Mouse (Mus musculus) activated CD4-positive, CD25-positive, alpha-beta regulatory T cell, adult 9 weeks (primary cell): ENCODE data around the gene Naa20. TPM values are rescaled to one million over a fixed set of nuclear protein-coding genes. Genes with fewer than 3 reads are reported as not detected.

Experiments used
- polyA plus RNA-seq: library from polyadenylated mRNA; unstranded; fragments of 100-300 nt; shearing (Covaris generic); gene quantifications from one replicate; pipeline ENCODE4 v1.2.1, GENCODE M21; 2017

The Naa20 gene
- 145 TPM for polyA plus RNA-seq

DNA sequence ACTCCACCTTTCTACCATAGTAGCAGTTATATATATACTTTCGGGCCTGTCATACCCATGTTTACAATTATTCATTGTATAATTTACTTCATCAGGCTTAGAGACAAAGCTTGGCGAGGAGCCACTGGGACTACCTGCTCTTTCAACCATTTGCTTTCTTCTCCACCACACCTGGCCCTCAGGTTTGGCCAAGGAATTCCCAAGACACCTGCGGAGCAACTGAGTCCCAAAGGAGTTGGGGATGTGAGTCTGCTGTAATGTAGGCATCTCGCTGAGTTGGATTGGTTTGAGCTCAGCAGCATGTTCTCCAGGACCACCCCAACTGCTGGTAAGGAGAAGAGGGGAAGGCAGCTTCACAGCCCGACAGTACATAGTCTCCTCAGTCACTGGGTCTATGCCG is at the start of gene Naa20:
Gene Naa20 (plus strand): TSS at position 239 of the 400 bp plus-strand sequence.

DNA sequence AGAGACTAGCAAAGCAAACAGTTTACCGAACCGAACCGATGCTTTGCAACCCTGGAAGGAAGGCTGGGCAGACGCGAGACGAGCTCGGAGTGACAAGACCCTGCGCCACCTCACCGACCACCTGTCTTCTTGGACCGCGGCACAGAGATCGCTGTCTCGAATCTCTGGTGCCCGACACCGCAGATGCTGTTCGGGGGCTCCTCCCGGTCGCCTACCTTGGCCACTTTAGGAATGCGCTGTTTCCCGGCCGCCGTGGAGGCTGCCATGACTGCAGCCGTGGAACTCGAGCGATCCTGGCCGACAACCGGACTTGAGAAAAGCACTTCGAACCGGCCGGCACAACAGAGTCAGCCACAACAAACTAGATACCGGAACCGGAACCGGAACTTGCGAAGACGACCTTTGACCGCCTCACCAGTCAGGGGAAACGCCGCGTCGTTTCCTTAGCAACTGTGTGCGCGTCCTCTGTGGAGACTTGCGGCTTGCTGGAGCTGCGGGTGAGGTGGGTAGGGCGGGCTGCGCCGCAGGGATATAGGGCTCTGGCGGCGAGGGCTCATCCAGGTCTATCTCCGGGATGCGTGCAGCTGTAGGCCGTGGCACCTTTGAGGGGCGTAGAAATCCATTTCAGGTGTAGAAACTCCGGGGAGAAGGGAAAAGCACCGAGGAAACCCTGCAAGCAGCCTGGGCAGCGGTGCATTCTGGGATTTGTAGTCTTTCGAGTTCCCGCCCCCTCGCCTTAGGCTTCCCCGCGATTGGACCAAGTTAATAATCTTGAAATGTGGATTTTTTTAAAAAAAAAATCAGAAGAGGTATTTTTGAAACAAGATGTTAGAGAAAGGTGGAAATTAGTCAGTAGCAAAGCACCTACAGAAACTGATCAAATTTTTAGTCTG is 32.7 kb downstream of the Naa20 start, which contains the start of the genes Cfap61 and Crnkl1:
Gene Cfap61 (plus strand): TSS at position 446 of the 893 bp plus-strand sequence.
Gene Crnkl1 (minus strand): TSS at position 676 of the 893 bp plus-strand sequence.

Other genes with a start within 250 kb of the Naa20 start
- 5.3 TPM for gene Rin2, start 226.9 kb upstream of the Naa20 start, polyA plus RNA-seq
- not detected for gene Cfap61, start 32.7 kb downstream of the Naa20 start, polyA plus RNA-seq
- gene Crnkl1, start 32.9 kb downstream of the Naa20 start, polyA plus RNA-seq: 62.3 TPM